Mouse (Mus musculus): ENCODE data around the gene Ripor3.

DNA sequence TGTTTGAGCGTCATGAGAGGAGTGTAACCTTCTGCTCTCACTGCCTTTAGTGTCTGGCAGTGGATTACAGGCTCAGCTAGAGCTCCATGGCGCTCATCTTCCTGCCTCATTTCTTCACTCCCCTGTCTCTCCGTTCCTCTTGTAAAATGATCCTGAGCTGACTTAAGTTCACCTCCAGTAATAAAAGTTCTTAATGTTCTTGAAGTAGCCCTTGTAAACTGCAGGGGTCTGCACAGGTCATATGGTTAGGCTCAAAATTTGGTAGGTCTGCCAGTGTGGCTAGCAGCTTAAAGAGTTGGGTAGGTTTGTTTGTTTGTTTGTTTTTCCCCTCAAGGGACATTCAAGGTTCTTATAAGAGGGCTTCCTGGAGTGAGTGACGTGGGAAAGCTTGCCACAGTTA is 71.2 kb downstream of the Ripor3 start:
- TF ChIP-seq CTCF (IDR thresholded peaks at IDR 0.05; ENCODE audit: low read depth, low read length) (no peak), TAL1 (conservative IDR thresholded peaks at IDR 0.05; ENCODE audit: low read depth, low read length) (no peak), GATA1 (IDR thresholded peaks at IDR 0.05; ENCODE audit: borderline replicate concordance, low read length) (no peak), GATA2 (IDR thresholded peaks at IDR 0.05; ENCODE audit: borderline replicate concordance, low read depth, low read length) (no peak)

Data from G1E (cell line).